Mouse (Mus musculus): ENCODE data around the gene Sinhcaf.

- TF ChIP-seq CTCF (IDR thresholded peaks at IDR 0.05; ENCODE audit: low read depth, low read length) (no peak), GATA1 (IDR thresholded peaks at IDR 0.05; ENCODE audit: borderline replicate concordance, low read length) (no peak), GATA2 (IDR thresholded peaks at IDR 0.05; ENCODE audit: borderline replicate concordance, low read depth, low read length) (no peak)
Observed at GRCm38 (mm10) chr6:148992373-148993116, 46.3 kb upstream of the Sinhcaf start.
